Mouse (Mus musculus) limb, embryonic 14.5 days (tissue): Measurements from ENCODE around the gene Lrrc32. TPM values are rescaled to one million over a fixed set of nuclear protein-coding genes. Genes with fewer than 3 reads are reported as not detected.

Experiments used
- ATAC-seq: fragments of 200-750 bp; cut with Nextera tagmentation; 2 replicates; pipeline ENCODE4 v1.8.0; 2017; ENCODE audit warnings: low read depth, moderate number of reproducible peaks, moderate TSS enrichment; ENCODE audit not compliant: low FRiP score
- DNase-seq: peaks from one replicate; pipeline ENCODE4 v3.0.0-alpha.2; 2015; ENCODE audit warnings: low spot score
- H3K27ac ChIP-seq: fragments of 300-500 bp; sonication (generic); replicated peaks from 2 replicates; pipeline ENCODE4 v1.5.1; 2014; ENCODE audit warnings: low read depth, mild to moderate bottlenecking, low read length, moderate library complexity, mixed read lengths
- H3K27me3 ChIP-seq: fragments of 300-500 bp; sonication (generic); 2 replicates; pipeline ENCODE4 v1.6.1; 2014; ENCODE audit warnings: low read length, mixed read lengths; ENCODE audit not compliant: control insufficient read depth, insufficient read depth
- H3K36me3 ChIP-seq: fragments of 300-500 bp; sonication (generic); 2 replicates; pipeline ENCODE4 v1.6.1; 2014; ENCODE audit warnings: mild to moderate bottlenecking, low read length, moderate library complexity, mixed read lengths; ENCODE audit not compliant: control insufficient read depth, insufficient read depth
- H3K4me1 ChIP-seq: fragments of 300-500 bp; sonication (generic); 2 replicates; pipeline ENCODE4 v1.6.1; 2014; ENCODE audit warnings: antibody characterized with exemption, low read length, mixed read lengths; ENCODE audit not compliant: control insufficient read depth, insufficient read depth
- H3K4me2 ChIP-seq: fragments of 300-500 bp; sonication (generic); replicated peaks from 2 replicates; pipeline ENCODE4 v1.6.1; 2014; ENCODE audit warnings: low read depth, mild to moderate bottlenecking, low read length, moderate library complexity; ENCODE audit not compliant: severe bottlenecking
- H3K4me3 ChIP-seq: fragments of 300-500 bp; sonication (generic); replicated peaks from 2 replicates; pipeline ENCODE4 v1.5.1; 2014; ENCODE audit warnings: low read length
- H3K9ac ChIP-seq: fragments of 300-500 bp; sonication (generic); 2 replicates; pipeline ENCODE4 v1.6.1; 2014; ENCODE audit warnings: mild to moderate bottlenecking, low read depth, low read length, moderate library complexity; ENCODE audit not compliant: severe bottlenecking
- H3K9me3 ChIP-seq: fragments of 300-500 bp; sonication (generic); 2 replicates; pipeline ENCODE4 v1.6.1; 2016; ENCODE audit warnings: low read length; ENCODE audit not compliant: control insufficient read depth
- POLR2A ChIP-seq: fragments of 200-500 bp; IDR thresholded peaks from 2 replicates; pipeline ENCODE4 v1.8.0; 2012; ENCODE audit warnings: inconsistent platforms, mild to moderate bottlenecking, moderate library complexity, borderline replicate concordance; ENCODE audit not compliant: insufficient read depth, insufficient read length; ENCODE audit errors: extremely low read depth
- WGBS: fragments of 180-500 bp; shearing (Covaris S2); extraction: QIAGEN DNeasy Blood & Tissue Kit; methylation state at CpG from one replicate; pipeline ENCODE4 v1.1.7; 2014; 5-methylcytosine and 5-hydroxymethylcytosine counted together
- polyA plus RNA-seq, 2 experiments: library from polyadenylated mRNA; depleted of rRNA in 1 of 2; stranded (reverse) in 1 of 2; unstranded in 1 of 2; fragments of >200 nt; fragmentation: Nextera tagmentation in 1 of 2; extraction: Ambion mirVana in 1 of 2; gene quantifications; 2 replicates each; pipeline versions ENCODE4 v1.2.1 to v1.2.3; 2012 to 2014

Lrrc32 gene
- polyA plus RNA-seq, 2 experiments = 10.5 to 12.3 TPM

DNA sequence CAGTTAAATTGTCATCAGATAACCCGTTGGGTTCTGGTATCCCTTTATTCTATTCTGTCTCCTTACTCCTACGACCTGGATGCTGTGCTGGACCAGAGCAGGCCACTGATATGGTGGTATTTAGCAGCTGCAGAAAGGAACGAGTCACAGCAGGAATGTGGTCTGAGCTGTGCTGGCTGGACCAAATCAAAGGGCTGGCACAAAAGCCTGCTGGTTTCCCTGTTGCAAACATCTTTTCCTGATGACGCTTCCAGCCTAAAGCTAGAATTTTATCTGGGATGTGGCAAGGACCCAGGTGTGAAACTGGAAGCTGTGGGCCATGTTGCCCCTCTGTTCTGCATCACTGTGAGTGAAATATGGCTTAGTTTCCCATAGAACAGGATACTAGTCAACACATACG, 8.4 kb downstream of the Lrrc32 start:
- DNase-seq (no peak), ATAC-seq (no peak)
- H3K27ac ChIP-seq = no peak overlapping the region
- WGBS = 47% methylated on average over 5 of the region's 5 CpGs
- H3K27me3 ChIP-seq = no peaks in the 10 kb centered on the region
- H3K36me3 ChIP-seq = no peaks in the 10 kb centered on the region
- no peak overlapping the region for H3K4me3 ChIP-seq
- peaks cover 16% of the 10 kb centered on the region for H3K4me1 ChIP-seq
- TF ChIP-seq POLR2A = no peak
- no peaks in the 10 kb centered on the region for H3K9me3 ChIP-seq
- H3K4me2 ChIP-seq = no peak overlapping the region
- no peak overlapping the region for H3K9ac ChIP-seq

- WGBS = 89% methylated on average over 12 of the region's 12 CpGs
- Histone ChIP-seq H3K27me3 (no peaks in the 10 kb centered on the region), H3K4me1 (peaks cover 20% of the 10 kb centered on the region), H3K4me2 (no peak overlapping the region), H3K27ac (no peak overlapping the region), H3K36me3 (no peaks in the 10 kb centered on the region), H3K9me3 (no peaks in the 10 kb centered on the region), H3K9ac (no peak overlapping the region), H3K4me3 (no peak overlapping the region)
- no peak for DNase-seq
- no peak for ATAC-seq
- no peak for TF ChIP-seq POLR2A
These were observed 9.0 kb downstream of the Lrrc32 start for GRCm38 (mm10) chr7:98498101-98498500.

GRCm38 (mm10) chr7:98498656-98499560, 9.8 kb downstream of the Lrrc32 start:
- no peak for TF ChIP-seq POLR2A
- no peak overlapping the region for H3K4me2 ChIP-seq
- no peaks in the 10 kb centered on the region for H3K27me3 ChIP-seq
- no peak for DNase-seq
- 80% methylated on average over 20 of the region's 20 CpGs for WGBS
- no peak overlapping the region for H3K9ac ChIP-seq
- H3K4me3 ChIP-seq = no peak overlapping the region
- no peak for ATAC-seq
- H3K27ac ChIP-seq = no peak overlapping the region
- no peaks in the 10 kb centered on the region for H3K9me3 ChIP-seq
- peaks cover 23% of the 10 kb centered on the region for H3K4me1 ChIP-seq
- no peaks in the 10 kb centered on the region for H3K36me3 ChIP-seq

DNA sequence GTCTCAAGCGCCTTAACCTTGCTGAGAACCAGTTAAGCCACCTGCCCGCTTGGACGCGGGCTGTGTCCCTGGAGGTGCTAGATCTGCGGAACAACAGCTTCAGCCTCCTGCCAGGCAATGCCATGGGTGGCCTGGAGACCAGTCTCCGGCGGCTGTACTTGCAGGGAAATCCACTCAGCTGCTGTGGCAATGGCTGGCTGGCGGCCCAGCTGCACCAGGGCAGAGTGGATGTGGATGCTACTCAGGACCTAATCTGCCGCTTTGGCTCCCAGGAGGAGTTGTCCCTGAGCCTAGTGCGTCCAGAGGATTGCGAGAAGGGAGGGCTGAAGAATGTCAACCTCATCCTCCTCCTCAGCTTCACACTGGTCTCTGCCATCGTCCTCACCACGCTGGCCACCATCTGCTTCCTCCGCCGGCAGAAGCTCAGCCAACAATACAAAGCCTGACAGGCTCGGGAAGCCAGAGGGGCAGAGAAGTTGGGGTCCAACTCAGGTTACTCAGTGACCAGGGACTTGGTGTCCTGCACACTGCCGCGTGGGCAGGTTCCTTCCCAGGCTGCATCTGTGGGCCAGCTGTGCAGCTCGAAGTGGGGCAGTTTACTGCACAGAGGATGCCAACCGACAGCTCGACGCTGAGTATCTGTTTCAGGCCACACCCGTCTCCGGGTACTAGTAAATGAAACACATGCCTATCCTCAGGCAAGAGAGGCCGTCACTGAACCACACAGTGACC, 10.6 kb downstream of the Lrrc32 start:
- Histone ChIP-seq H3K4me3 (no peak overlapping the region), H3K27me3 (no peaks in the 10 kb centered on the region), H3K27ac (no peak overlapping the region), H3K36me3 (no peaks in the 10 kb centered on the region), H3K4me2 (no peak overlapping the region), H3K4me1 (peaks cover 30% of the 10 kb centered on the region), H3K9me3 (no peaks in the 10 kb centered on the region), H3K9ac (no peak overlapping the region)
- no peak for ATAC-seq
- no peak for TF ChIP-seq POLR2A
- DNase-seq = no peak
- WGBS = 58% methylated on average over 25 of the region's 25 CpGs

DNA sequence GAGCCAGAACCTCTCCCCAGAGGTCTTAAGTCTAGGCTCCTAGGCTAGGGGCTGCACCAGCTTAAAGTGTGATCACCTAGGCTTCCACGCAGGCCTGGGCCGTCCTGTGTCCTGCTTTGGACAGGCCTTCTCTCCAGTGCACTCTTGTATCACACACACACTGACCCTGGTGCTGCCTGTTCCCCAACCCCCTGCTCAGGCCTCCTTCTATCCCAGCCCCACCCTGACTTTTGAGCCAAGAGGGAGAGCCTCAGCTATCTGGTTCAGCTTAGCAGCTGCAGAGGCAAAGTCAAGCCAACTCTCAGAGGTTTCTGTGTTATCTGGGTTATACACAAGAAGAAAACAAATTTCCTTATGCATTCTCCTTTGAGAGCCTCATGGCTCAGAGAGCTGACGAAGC, 11.4 kb downstream of the Lrrc32 start:
- Histone ChIP-seq H3K36me3 (no peaks in the 10 kb centered on the region), H3K9me3 (no peaks in the 10 kb centered on the region), H3K9ac (no peak overlapping the region), H3K4me1 (peaks cover 36% of the 10 kb centered on the region), H3K27me3 (no peaks in the 10 kb centered on the region), H3K4me2 (no peak overlapping the region), H3K27ac (no peak overlapping the region), H3K4me3 (no peak overlapping the region)
- WGBS = 84% methylated on average over 3 of the region's 3 CpGs
- DNase-seq = peak; percentile 58
- TF ChIP-seq POLR2A = no peak
- peak; percentile 28; the same call in 1 of the 2 replicates for ATAC-seq
